Mouse (Mus musculus): ENCODE results near the gene Mamdc2.

GRCm38 (mm10) chr19:23477826-23478225 lies 29.6 kb upstream of the Mamdc2 start:
- TF ChIP-seq CTCF (IDR thresholded peaks at IDR 0.05): no peak
- TF ChIP-seq EP300 (IDR thresholded peaks at IDR 0.05): no peak
